Mouse (Mus musculus): ENCODE measurements around the gene D230025D16Rik.
A peak's percentile ranks its signal among the peaks of the same experiment; 100 is the strongest.
"Not testable (repeated sequence)": the region's sequence is repeated elsewhere in the genome, so short reads cannot be mapped to it uniquely, and the experiment has no call there.

D230025D16Rik gene

DNA sequence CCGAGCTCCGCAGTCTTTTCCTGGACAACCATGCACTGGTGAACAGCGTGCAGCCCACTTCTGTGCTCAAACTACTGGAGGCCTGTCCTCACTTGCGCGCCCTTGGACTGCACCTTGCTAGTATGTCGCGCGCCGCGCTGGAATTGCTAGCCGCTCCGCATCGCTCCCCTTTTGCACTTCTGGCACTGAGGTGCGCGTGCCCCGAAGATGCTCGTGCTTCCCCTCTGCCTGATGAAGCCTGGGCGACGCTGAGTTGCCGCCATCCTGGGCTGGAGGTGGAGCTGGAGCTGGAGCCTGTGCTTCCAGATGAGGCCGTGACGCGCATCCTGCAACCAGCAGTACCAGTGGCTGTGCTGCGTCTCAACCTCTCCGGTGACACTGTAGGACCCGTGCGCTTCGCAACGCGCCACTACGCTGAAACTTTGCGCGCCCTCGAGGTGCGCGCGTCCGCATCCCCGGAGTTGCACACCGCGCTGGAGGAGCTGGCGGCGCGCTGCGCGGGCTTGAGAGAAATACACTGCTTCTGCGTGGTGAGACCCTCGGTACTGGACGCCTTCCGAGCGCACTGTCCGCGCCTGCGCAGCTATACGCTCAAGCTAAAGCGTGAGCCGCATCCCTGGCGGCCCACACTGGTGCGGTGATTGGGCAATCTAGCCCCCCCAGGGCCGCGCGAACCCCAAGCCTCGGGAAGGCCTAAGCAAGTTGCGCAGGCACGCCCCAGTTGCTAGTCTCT lies 43.6 kb downstream of the D230025D16Rik start:
- no peak for DNase-seq (ENCODE audit: low spot score in 2 of 2)

DNA sequence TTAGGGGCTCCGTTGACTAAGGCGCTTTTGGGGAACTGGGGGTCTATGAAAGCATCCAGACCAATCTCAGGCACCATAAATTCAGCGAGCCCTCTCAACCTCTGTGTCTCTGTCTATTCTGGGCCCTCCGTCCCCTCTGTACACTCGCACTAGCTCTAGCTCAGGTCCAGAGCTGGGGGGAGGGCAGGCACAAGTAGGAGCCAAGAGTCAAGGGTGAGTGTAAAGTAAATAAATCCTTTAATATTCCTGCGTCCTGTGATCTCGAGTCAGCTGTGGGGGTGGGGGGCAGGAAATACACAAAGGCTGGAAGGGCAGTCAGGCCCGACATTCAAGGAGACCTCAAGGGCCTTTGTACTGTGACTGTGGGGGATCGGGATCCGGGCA lies 44.1 kb downstream of the D230025D16Rik start:
- no peak for DNase-seq (ENCODE audit: low spot score in 2 of 2)

DNA sequence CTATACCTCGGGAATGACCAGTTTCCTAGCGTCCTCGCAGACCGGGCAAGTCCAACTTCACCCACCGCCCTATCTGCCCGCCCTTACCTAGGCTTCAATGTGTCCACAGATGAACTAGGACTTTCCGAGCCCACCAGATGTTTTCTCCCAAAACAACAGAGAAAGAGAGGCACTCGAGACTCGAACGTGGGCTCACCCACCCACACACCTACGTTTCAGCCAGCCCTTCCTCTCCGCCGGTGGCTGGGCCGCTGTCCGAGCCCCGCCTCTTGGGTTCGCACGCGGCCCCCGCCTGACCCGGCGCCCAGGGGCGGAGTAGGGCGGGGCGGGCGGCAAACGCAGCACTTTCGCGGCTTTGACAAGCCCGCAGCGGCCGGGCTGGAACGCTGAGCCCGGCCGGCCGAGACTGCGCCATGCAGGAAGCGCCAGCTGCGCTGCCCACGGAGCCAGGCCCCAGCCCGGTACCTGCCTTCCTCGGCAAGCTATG lies 44.6 kb downstream of the D230025D16Rik start, which contains the start of gene Hsf4:
Gene Hsf4 (plus strand): TSS at position 341 of the 487 bp plus-strand sequence.
- peak; percentile 46 to 49 for DNase-seq (ENCODE audit: low spot score in 2 of 2)

DNA sequence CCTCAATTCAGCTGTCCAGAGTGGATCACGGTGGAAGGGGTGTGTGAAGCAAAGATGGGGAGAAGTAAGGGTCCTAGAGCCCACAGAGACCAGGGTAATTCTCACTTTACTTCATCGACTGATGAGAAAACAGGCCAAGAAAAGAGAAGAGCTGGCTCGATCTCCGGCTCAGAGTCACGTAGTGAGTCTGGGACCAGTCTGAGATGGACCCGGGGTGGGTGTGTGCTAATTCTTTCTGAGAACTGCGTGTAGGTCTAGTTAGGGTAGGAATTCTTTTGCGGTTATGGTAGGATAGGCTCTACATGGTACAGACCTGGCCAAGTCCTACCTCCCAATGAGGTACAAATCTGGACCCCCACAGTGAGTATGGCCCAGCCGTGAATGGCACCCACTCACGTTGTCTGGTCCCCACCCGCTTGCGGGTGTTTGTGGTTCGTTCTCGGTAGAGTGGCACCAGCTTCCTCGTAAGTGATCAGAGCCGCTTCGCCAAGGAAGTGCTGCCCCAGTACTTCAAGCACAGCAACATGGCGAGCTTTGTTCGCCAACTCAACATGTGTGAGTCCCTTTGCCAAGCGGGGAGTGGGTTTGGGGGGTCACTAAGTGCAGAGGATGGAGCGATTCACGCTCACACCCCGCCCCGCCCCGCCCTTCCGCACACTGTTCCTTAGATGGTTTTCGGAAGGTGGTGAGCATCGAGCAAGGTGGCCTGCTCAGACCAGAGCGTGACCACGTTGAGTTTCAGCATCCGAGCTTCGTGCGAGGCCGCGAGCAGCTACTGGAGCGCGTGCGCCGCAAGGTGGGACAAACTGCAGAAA lies 45.4 kb downstream of the D230025D16Rik start:
- DNase-seq (ENCODE audit: low spot score in 2 of 2), result no peak

DNA sequence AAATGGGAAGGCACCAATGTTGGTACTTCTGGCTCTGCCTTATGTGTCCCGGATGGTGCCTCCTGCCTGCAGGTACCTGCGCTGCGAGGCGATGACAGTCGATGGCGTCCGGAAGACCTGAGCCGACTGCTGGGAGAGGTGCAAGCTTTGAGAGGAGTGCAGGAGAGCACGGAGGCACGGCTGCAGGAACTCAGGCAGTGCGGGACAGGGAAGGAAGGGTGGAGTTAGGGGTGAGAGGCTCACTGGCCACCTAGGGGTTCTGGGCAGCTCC lies 45.9 kb downstream of the D230025D16Rik start:
- no peak for DNase-seq (ENCODE audit: low spot score in 2 of 2)

DNA sequence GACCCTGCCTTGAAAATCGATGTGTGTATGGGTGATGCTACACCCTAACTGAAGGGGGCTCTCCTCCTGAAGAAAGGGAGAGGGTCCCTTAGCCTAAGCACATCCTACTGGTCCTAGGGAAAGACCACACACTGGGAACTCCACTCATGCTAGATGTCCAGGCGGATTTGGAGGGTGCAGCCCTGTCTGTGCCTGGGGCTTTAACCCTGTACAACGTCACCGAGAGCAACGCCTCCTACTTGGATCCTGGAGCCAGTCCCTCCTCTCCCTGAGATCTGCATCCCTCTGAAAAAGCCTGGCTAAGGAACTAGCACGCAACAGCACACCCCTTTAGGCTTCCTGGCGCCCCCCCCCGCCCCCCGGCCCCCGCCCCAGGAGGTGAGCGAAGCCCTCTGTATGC lies 50.4 kb downstream of the D230025D16Rik start:
- no peak for DNase-seq (ENCODE audit: low spot score in 2 of 2)

DNA sequence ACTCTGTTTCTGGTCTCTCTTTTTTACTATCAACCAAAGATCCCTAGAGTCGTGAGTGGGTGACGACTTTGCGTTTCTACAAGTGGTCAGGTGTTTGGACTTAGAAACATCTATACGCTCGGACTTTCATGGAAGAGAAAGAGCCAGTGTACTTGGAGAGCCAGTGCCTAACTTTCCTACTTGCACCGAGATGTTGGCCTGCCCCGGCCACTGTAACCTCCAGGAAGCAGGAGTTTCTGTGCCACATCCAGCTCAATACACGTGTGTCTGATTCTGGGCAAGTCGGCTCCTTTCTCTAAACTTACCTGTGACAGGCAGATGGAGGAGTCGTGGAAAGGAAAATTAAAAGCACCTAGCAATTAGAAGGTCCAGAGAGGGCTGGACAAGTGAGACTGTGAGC lies 50.9 kb downstream of the D230025D16Rik start, which contains the start of gene Nol3:
Gene Nol3 (plus strand): TSS at position 301 of the 400 bp plus-strand sequence.
- no peak for DNase-seq (ENCODE audit: low spot score in 2 of 2)

DNA sequence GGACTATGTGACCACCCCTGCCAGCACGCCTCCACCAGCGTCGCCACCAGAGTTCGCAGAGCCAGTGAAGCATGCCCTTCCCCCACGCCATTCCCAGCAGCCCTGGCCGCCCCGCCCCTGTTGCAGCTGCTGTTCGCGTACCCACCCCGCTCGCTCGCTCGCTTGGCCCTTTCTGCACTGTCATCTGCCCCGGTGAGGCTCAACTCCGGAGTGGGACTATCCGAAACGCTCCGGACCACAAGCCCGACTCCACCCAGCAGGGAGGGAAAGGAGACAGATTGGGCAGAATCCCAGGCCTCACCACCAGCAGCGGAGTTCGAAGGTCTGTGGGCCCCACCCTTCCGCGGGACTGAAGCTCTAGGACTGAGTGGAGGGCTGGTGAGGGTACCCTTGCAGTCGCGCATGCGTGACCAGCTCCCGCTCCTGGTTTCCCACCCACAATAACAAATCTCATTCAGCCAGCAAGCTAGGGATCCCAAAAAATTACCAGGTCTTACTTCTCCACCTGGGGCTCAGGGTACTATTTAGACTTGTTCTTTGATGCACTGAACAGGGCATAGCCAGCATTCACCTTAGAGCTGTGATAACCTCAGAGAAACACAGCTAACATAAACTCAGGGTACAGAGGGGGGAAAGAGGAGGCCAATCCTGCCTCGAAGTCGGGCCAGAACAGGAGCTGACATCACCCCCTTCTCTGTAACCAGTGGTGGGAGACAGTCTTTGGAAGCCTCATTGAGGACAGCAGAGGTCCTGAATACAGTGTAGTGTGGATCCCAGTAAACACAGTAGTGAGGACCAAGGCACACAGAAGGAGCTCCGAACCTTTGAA lies 51.6 kb downstream of the D230025D16Rik start:
- no peak for DNase-seq (ENCODE audit: low spot score in 2 of 2)

DNA sequence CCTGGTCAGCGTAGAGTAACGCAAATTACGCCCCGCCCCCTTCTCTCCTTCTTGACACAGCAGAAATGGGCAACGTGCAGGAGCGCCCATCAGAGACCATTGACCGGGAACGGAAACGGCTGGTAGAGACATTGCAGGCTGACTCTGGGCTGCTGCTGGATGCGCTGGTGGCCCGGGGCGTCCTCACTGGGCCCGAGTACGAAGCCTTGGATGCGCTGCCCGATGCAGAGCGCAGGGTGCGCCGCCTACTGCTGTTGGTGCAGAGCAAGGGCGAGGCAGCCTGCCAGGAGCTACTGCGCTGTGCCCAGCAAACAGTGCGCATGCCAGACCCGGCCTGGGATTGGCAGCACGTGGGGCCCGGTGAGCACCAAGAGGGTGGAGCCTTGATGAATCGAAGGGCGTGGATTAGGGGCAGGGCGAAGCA lies 54.0 kb downstream of the D230025D16Rik start:
- DNase-seq (ENCODE audit: low spot score in 2 of 2), result peak in 1 of 2 experiments; percentile 51

DNA sequence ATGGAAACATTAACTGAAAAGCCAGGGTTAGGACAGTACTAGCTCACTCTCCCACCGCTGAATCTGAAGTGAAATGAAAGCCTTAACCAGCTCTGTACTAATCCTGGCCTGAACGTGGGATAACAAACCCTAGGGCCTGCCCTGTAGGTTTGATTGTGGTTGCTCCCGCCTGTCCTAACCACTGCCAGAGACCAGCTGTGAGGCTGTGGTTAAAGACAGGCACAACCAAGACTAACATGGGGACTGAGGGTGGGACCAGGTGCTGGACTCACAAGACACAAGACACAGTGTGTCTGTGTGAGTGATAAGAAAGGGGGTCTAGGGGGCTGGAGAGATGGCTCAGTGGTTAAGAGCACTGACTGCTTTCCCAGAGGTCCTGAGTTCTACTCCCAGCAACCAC lies 55.6 kb downstream of the D230025D16Rik start:
- DNase-seq (ENCODE audit: low spot score in 2 of 2), result no peak

DNA sequence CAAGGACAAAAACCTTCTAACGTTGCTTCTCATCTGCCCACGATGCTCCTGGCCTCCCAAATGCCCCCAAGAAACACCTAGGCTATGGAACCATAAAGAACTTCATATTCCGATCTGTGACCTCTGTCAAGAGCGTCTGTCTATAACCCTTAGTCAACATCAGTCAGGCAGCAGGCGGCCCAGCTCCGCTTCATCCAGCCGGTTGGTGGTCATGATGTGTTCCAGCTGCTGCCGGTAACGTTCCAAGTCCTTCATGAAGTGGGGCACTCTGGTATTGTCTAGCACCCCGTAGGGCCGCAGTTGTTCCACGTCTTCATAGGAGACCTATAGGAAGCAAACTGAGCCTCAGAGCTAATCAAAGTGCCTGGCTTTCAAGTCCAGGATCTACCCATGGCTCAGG lies 56.9 kb downstream of the D230025D16Rik start:
- DNase-seq (ENCODE audit: low spot score in 2 of 2), result no peak

DNA sequence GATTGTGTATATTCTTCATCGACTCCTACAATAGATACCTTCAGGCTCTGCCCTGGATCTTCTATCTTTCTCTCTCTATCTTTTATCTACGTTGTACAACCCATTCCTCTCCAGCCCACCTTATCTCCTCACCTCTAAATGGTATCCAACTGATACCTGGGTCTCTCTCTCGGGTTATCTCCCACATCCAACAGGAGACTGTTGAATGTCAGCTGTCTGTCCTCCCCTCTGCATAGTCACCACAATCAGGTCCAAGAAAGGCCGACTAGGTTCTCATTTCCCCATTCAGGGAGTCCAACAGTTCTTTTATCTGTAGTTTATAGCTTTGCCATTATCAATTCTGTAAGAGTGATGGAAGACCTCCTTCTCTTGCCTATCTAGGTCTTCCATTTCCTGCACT lies 57.3 kb downstream of the D230025D16Rik start:
- DNase-seq (ENCODE audit: low spot score in 2 of 2), result no peak

DNA sequence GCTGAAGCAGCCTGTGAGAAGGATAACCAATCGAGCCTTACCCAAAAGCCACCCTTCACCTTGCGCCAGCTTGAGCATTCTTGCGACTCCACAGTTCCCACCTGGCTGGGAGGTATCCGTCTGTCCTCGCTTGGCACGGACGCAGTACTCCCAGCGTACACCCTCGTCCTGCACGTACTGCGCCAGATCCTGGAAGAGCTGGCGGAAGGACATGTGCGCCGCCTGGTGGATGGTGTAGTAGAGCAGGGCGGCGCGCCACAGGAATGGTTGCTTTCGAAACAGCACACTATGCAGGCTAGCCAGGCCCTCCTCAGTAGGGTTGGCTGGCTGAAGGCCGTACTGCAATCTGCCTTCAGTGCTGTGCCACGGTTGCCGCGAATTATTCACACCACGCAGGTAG lies 58.1 kb downstream of the D230025D16Rik start:
- DNase-seq (ENCODE audit: low spot score in 2 of 2), result no peak

DNA sequence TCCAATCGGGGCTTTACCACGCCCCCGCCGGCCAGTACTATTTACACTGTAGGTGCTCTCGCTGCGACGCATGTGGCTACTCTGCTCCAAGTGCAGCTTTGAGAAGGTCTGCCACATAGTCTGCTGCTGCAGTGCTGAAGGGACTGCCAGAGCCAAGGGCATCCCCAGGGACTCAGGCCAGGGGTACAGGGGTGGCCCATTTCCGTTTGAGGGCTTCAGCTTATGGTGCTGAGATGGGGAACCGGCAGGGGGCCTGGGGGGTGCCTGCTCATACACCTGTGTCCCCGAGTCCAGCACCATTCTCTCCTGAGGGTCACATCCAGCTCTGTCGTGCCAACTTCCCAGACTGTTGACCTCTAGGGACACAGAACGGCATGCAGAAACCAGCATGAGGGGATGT lies 60.6 kb downstream of the D230025D16Rik start:
- no peak for DNase-seq (ENCODE audit: low spot score in 2 of 2)

DNA sequence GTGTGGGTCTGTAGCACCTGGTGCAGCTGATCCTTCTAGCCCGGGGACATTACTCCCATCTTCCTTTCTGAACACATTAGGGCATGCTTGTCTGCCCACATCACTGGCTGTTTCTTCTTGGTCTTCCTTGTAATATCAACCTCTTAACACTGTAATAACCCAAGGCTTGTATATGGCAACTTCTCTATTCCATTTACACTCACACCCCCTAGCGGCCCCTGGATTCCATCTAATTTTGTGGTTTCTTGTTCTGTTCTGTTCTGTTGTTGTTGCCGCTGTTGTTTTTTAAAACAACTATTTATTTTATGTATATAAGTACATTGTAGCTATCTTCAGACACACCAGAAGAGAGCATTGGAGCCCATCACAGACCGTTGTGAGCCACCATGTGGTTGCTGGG lies 62.0 kb downstream of the D230025D16Rik start:
- DNase-seq (ENCODE audit: low spot score in 2 of 2), result no peak

DNA sequence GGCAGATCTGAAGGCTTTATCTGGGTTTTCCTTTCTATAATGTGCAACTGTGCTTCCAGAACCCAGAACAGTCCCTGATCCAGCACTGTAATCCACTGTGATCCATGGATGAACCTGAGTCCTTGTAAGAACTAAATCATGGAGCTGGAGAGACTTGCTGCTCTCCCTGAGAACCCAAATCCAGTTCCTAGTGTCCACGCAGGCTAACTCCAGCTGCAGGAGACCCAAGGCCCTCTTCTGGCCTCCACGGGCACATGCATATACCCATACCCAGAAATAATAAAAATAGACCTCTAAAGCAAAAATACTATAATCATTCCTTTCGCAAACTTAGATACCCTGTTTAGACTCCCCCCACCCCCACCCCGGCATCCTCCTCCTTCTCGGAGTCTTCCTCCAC lies 63.3 kb downstream of the D230025D16Rik start:
- DNase-seq (ENCODE audit: low spot score in 2 of 2), result no peak

DNA sequence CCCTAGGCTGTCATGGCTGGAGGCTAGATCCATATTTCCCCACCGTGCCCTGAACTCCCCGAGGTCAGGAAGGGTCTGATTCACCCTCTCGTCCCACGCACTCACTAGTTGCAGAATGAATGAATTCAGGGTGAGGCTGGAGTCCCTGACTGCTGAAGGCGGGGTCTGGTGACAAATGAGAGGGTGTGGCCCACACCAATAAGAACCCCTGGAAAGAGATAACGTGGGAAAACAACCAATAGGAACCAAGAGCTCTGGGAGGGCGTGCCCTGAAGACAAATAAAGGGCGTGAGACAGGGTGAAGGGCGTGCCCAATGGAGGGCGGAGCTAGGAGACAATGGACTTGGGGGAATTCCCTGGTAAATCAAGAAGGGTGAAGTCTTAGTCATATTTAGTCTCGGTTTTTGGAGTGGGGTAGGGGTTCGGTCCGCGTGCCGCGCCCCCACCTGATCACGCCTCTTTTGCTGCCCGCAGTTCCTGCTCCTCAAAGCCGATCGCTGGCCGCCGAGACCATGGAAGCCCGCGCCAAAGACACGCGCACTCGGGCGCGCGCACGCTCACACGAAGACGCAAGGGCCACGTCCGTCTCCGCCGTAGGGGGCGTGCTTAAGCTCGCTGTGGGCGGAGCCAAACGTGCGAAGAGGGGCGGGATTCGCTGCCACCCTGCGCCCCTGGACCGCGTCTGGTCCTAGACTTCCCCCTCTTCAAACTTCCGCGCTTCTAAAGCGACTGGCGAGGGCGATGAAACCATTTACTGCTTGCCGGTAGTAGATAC lies 64.2 kb downstream of the D230025D16Rik start:
- peak; percentile 94 for DNase-seq (ENCODE audit: low spot score in 2 of 2)

DNA sequence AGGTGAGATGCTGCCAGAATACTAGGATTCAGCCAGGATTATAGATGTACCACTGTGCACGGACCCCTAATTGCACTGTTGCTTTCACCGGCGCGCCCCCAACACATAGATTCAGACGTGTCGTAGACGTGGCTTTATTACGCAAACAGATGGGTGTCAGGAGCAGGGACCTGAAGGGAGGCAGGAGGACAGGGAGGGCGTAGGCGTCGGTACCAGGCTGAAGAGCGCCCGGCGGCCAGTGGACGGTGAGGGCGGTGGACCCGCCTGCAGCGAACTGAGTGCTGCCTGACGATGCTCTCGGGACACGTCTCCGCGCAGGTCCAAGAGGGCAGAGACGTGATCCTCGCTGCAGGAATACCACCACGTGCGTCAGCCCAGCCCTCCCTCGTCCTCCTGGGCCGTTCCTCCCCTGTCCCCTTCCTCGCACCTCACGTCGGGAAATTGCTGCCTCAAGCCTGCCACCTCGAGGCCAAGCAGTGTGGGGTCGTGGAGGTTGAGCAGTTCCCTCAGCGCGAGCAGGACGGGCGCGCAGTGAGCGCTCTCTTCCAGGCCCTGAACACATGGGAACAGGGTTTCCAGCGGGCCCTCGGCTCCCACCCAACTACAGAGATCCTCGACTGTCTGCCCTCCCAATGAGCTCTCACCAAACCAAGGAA lies 65.0 kb downstream of the D230025D16Rik start, which contains the start of gene 4931428F04Rik:
Gene 4931428F04Rik (minus strand): TSS at position 60 of the 656 bp plus-strand sequence.
- DNase-seq (ENCODE audit: low spot score in 2 of 2), result peak in 1 of 2 experiments; percentile 30

DNA sequence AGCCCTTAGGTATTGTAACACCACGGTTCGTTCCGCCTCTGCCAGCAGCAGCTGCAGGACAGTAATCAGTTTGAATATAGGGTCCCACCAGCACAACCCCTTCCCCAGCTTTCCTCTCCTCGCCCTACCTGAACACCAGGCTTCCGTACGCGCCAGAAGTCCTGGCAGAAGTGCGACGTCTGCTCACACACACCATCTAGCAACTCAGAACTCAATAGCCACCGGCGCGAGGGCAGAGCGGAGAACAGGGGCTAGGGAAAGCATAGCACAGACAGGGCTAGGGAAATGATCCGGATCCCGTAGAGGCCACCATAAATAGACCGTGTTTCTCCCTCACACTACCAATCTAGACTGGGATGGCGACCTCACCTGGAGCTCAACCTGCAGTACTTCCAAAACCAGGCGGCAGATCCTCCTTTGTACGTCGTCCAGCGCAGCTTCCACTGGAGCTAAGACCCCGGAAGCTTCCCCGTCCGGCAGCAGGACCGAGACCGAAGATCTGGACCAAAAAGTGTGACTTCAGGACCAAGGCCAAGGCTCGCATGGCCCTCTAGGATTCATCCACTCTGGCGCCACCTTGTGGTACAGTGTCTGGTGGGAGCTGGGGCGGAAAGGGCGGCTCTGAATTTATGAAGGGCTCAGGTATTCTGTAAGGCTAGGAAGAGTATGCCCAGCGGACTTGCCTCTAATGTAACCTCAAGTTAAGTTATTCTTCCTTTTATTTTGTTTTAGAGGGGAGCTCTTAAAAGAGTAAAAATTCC lies 65.8 kb downstream of the D230025D16Rik start:
- DNase-seq (ENCODE audit: low spot score in 2 of 2), result peak; percentile 80 to 83

DNA sequence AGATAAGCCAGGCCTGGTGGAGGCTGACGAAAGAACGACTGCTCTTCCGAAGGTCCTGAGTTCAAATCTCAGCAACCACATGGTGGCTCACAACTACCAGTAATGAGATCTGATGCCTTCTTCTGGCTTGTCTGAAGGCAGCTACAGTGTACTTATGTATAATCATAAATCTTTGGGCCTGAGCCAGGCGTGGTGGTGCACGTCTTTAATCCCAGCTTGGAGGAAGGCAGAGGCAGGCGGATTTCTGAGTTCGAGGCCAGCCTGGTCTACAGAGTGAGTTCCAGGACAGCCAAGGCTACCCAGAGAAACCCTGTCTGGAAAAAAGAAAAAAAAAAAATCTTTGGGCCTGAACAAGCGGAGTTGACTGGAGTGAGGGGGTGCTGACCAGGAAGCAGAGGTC lies 66.4 kb downstream of the D230025D16Rik start:
- not testable (repeated sequence) for DNase-seq (ENCODE audit: low spot score in 2 of 2)
